18 mouse cellular contexts compared by ENCODE assay signal in genomic region chr1:90131982-90132381, GRCm38 (mm10). TPM values are rescaled to one million over a fixed set of nuclear protein-coding genes. Genes with fewer than 3 reads are reported as not detected.
"Had no signal": no experiment of that assay in that cellular context is flagged by ENCODE, and none has a peak within 500 bp of the region (broad histone marks: within the 10 kb centered on the region; RNA-seq: fewer than 3 reads in every experiment).

No protein-coding gene starts in this region.

- H3K36me3 ChIP-seq: limb, embryonic 13.5 days; neural tube, embryonic 12.5 days had no signal

- H3K4me2 ChIP-seq: limb, embryonic 13.5 days; neural tube, embryonic 12.5 days had no signal

- H3K4me3 ChIP-seq: layer of hippocampus, adult 2 months; limb, embryonic 13.5 days; myocyte; neural tube, embryonic 12.5 days had no signal

- ATAC-seq: intestine, postnatal 0 days had no signal

- H3K9ac ChIP-seq: limb, embryonic 13.5 days; liver, embryonic 14.5 days; neural tube, embryonic 12.5 days had no signal

- H3K27me3 ChIP-seq: neural tube, embryonic 12.5 days had no signal

- DNase-seq: kidney, adult 8-10 months; kidney, postnatal 10 days; kidney, postnatal 4 days; left cerebral cortex, postnatal 4 days; lung, adult 18-20 months; right cerebral cortex, postnatal 4 days; spleen, adult 18-20 months; thymus, adult 18-20 months; thymus, postnatal 14 days had no signal

- H3K27ac ChIP-seq: layer of hippocampus, adult 2 months; limb, embryonic 13.5 days; liver, embryonic 14.5 days; neural tube, embryonic 12.5 days had no signal

- H3K9me3 ChIP-seq: limb, embryonic 13.5 days; neural tube, embryonic 12.5 days had no signal

RNA-seq across cellular contexts. Expression of gene Iqca, which starts 21.2 kb away (rescaled TPM):
- total RNA-seq: liver, adult 2 months; megakaryocyte-erythroid progenitor cell, adult 5-6 weeks had no signal
- polyA plus RNA-seq: liver, adult 2 months; stomach, embryonic 14.5 days had no signal
